Mouse (Mus musculus) spleen, adult 2 months (tissue): ENCODE data around the gene Oprl1. TPM values are rescaled to one million over a fixed set of nuclear protein-coding genes. Genes with fewer than 3 reads are reported as not detected.

Experiments used
- DNase-seq, 2 experiments: peaks; one replicate each; pipeline versions ENCODE4 v3.0.0 to v3.0.0-alpha.2; 2012 to 2021; ENCODE audit warnings: low spot score in 2 of 2, low read depth in 1 of 2
- H3K27ac ChIP-seq: fragments of 200-500 bp; 2 replicates; pipeline ENCODE4 v1.5.1; 2012; ENCODE audit warnings: low read length, inconsistent platforms; ENCODE audit not compliant: insufficient read depth
- H3K27me3 ChIP-seq: fragments of 200-500 bp; 2 replicates; pipeline ENCODE4 v1.6.1; 2012; ENCODE audit warnings: mild to moderate bottlenecking, moderate library complexity, low read length, inconsistent platforms; ENCODE audit not compliant: control insufficient read depth, insufficient read depth
- H3K36me3 ChIP-seq: fragments of 200-500 bp; 2 replicates; pipeline ENCODE4 v1.6.1; 2012; ENCODE audit warnings: mild to moderate bottlenecking, low read length, inconsistent platforms; ENCODE audit not compliant: control insufficient read depth, insufficient read depth
- H3K4me1 ChIP-seq: fragments of 200-500 bp; 2 replicates; pipeline ENCODE4 v1.6.1; 2011; ENCODE audit warnings: inconsistent platforms; ENCODE audit not compliant: control insufficient read depth, insufficient read depth, insufficient read length
- H3K4me3 ChIP-seq: fragments of 200-500 bp; 2 replicates; pipeline ENCODE4 v1.5.1; 2011; ENCODE audit warnings: mild to moderate bottlenecking, inconsistent platforms; ENCODE audit not compliant: insufficient read depth, insufficient read length; ENCODE audit errors: extremely low read depth
- CTCF ChIP-seq: fragments of 200-500 bp; IDR thresholded peaks from 2 replicates; pipeline ENCODE4 v1.5.1; 2011; ENCODE audit warnings: mild to moderate bottlenecking, inconsistent platforms; ENCODE audit not compliant: insufficient read depth, insufficient read length, insufficient replicate concordance; ENCODE audit errors: extremely low read depth
- POLR2A ChIP-seq: fragments of 200-500 bp; IDR thresholded peaks from 2 replicates; pipeline ENCODE4 v1.6.1; 2011; ENCODE audit warnings: low read depth, low read length, inconsistent platforms
- WGBS: fragments of 180-500 bp; shearing (Covaris S2); methylation state at CpG from one replicate; pipeline ENCODE4 v1.1.7; 2018; 5-methylcytosine and 5-hydroxymethylcytosine counted together
- polyA plus RNA-seq: library from polyadenylated mRNA; depleted of rRNA; stranded (reverse); fragments of >200 nt; gene quantifications from 2 replicates; pipeline ENCODE4 v1.2.3, GENCODE M21; 2012

Oprl1 gene
- polyA plus RNA-seq, 1 experiment: 0.09 TPM

DNA sequence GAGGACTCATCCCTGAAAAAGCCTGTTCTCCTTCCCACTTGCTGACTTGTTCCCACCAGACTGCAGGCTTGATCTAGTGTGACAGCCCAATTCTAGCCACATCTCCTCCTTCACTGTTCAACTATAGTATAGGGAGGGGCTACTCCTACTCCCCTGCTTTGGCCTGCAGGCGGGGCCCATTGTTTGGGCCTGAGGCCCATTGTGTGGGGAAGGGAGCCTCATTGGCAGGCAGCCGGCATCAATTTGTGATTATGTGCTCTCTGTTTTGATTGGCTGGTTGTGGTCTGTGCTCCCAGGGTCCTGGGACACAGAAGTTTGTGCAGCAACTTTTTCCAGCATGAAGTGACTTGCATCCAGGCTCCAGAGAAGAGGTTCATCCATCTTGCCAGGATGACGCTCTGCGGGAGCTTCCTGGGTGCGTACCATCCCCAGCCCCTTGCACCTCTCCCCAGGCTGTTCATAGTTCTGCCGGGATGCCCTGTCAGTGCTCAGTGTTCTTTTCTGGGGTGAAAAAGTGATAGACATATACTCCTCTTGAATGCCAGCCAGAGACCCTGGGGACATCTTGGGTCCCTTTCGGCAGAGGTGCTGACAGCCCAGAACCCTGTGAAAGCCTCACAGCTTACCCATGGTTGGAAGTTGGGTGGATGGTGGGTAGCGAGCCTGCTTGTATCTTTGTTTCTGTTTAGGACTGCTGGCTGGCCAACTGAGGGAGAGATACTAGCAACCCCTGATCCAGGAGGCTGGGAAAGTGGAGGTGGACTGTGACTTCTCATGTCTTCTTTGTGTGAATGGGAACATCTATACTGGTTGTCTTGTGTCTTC, 48.4 kb downstream of the Oprl1 start, which contains the start of gene Myt1:
Gene Myt1, plus strand, starts transcription at position 327 of the 825 bp plus-strand sequence.
- Histone ChIP-seq H3K4me1 (no peaks in the 10 kb centered on the region), H3K4me3 (no peak within 1 kb of the TSS), H3K27me3 (no peaks in the 10 kb centered on the region), H3K27ac (no peak within 1 kb of the TSS), H3K36me3 (no peaks in the 10 kb centered on the region)
- no peak for TF ChIP-seq CTCF
- TF ChIP-seq POLR2A: no peak
- no peak for DNase-seq
- WGBS: 67% methylated on average over 8 of the region's 8 CpGs

DNA sequence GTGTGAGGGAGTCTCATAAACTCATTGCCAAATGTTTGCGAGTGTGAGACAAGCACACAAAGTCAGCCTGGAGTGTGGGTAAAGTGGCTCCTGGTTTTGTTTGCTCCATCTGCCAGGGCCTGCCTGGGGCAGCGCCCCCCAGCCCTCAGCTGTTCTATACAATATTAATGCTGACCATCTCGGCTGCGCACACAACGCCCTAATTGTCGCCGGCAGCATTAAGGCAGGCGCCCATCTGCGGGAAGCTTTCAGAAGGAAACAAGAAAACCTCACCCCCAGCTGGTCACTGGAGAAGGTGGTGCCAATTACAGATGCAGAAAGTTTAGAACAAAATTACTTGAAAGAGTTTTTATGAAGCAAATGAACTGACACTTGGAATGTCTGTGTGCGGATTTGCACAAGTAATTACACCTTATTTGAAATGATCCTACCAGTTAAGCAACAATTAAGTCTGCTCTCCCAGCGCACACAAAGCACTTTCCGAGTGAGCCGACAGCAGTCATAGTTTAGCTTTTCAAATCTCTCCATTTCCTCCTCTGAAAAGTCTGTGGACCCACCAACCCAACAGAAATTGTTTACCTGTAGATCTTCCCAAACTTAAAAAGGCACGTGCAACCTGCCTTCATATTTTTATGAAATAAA, 49.2 kb downstream of the Oprl1 start:
- WGBS: 48% methylated on average over 14 of the region's 14 CpGs
- Histone ChIP-seq H3K36me3 (no peaks in the 10 kb centered on the region), H3K27ac (no peak overlapping the region), H3K4me1 (no peaks in the 10 kb centered on the region), H3K4me3 (no peak overlapping the region), H3K27me3 (no peaks in the 10 kb centered on the region)
- no peak for TF ChIP-seq CTCF
- no peak for TF ChIP-seq POLR2A
- no peak for DNase-seq

DNA sequence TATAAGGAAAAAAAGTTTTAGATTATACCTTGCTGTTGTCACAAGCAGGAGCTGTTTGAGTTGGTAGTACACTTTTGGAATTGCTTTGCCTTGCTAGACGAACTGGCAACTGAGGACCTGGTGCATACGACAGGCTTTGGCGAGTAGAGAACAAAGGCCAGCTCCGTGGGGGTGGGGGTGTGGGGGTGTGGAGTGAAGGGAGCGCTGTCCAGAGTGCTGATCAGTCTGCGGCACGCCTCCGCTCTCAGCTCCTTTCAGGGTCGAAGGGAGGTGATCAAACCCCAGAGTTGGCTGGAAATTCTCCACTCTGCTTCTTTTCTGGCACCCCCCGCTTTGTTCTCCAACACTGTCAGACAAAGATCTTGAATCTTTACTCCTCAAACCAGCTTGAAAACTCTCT, 49.8 kb downstream of the Oprl1 start:
- Histone ChIP-seq H3K4me1 (no peaks in the 10 kb centered on the region), H3K36me3 (no peaks in the 10 kb centered on the region), H3K27me3 (no peaks in the 10 kb centered on the region), H3K27ac (no peak overlapping the region), H3K4me3 (no peak overlapping the region)
- TF ChIP-seq POLR2A: no peak
- TF ChIP-seq CTCF: no peak
- WGBS: 12% methylated on average over 10 of the region's 10 CpGs
- no peak for DNase-seq

DNA sequence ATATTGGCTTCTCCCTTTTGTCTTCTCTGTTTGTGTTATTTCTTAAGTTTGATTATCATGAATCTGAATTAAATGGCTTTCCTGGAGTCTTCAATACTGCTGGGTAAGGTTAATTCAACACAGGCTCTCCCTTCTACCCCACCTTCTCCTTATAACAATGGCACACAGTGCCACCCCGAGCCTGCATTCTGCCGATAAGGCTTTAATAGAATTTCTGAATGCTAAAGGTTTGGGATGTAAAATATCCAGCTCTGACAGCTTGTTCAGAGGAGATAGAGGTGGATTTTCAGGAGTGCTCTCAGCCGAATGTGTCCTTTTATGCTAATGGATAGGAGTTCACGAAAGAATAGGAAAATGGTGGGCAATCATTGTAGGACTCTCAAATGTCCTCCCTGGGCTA, 50.4 kb downstream of the Oprl1 start:
- no peaks in the 10 kb centered on the region for H3K36me3 ChIP-seq
- no peak overlapping the region for H3K4me3 ChIP-seq
- H3K27me3 ChIP-seq: no peaks in the 10 kb centered on the region
- TF ChIP-seq CTCF (no peak), POLR2A (no peak)
- DNase-seq: no peak
- WGBS: 83% methylated on average over 4 of the region's 4 CpGs
- H3K27ac ChIP-seq: no peak overlapping the region
- H3K4me1 ChIP-seq: no peaks in the 10 kb centered on the region

DNA sequence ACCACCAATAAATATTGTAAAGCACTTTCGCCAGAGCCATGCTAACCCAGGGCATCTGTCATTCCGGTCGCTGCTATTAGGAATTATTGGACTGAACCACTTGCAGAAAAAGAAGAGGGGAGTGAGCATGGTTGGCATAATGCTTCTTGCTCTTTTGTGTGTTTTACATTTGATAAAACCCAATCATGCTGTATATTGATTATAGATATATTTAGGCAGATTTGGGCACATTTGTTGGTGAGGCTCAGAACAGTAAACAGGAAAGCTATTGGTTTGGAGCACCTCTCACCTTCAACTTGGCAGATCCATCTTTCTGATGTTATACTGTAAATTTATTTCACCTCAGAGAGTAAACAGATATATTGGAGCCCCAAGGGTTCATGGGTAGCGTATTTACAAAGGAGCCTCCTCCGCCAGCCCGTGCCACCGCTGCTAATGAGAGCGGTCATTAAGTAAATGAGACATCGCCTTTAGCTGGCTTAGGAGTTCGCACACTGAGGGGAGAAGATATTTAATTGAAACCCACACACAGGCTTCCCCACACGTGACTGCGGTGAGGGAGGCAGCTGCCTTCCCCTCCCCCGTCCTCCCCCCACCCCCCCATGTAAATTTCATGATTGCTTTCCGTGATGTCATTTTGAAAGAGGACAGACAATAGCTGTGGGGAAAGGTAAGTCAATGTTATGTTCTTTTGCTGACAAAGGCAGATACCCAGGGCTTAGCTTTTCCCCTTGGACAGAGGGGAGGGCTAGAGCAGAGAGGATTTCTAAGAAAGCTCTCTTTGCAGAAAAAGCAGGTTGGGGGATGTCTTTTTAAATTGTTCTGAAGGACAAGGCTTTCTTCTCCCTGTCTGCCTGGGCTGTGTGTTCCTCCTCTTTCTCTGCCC, 52.1 kb downstream of the Oprl1 start:
- DNase-seq: no peak
- no peaks in the 10 kb centered on the region for H3K27me3 ChIP-seq
- no peak overlapping the region for H3K4me3 ChIP-seq
- H3K27ac ChIP-seq: no peak overlapping the region
- WGBS: 65% methylated on average over 14 of the region's 14 CpGs
- no peaks in the 10 kb centered on the region for H3K36me3 ChIP-seq
- H3K4me1 ChIP-seq: no peaks in the 10 kb centered on the region
- no peak for TF ChIP-seq POLR2A
- TF ChIP-seq CTCF: no peak

DNA sequence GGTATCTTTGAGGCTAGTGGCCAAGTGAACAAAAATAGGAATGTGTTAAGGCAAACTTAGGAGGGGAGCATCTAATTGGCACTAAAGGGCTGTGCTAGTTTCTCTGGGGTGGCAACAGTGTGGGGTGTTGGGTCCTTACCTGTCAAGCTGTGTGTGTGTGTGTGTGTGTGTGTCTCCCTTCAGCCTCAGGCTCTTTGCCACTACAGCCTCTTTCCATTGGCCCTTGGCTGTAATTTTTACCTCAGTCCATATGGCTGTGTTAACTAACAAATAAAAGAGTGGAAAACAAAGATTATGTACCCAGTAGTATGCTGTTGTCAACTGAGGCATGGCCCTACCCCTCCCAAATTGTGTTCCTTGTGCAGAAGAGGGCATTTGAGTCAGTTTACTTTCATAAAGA, 53.6 kb downstream of the Oprl1 start:
- H3K36me3 ChIP-seq: no peaks in the 10 kb centered on the region
- no peak overlapping the region for H3K27ac ChIP-seq
- TF ChIP-seq POLR2A (no peak), CTCF (no peak)
- no peak overlapping the region for H3K4me3 ChIP-seq
- H3K27me3 ChIP-seq: no peaks in the 10 kb centered on the region
- H3K4me1 ChIP-seq: no peaks in the 10 kb centered on the region
- DNase-seq: no peak
